Mouse (Mus musculus): ENCODE data around the gene Eri3.

Gene Eri3

GRCm38 (mm10) chr4:117577579-117577978 is 27.4 kb downstream of the Eri3 start:
- no peak for DNase-seq (ENCODE audit: low spot score)

GRCm38 (mm10) chr4:117581626-117582025 is 31.5 kb downstream of the Eri3 start:
- no peak for DNase-seq (ENCODE audit: low spot score)

GRCm38 (mm10) chr4:117585995-117586394 is 35.8 kb downstream of the Eri3 start:
- no peak for DNase-seq (ENCODE audit: low spot score)

GRCm38 (mm10) chr4:117587447-117587846 is 37.3 kb downstream of the Eri3 start:
- peak; percentile 25 for DNase-seq (ENCODE audit: low spot score)

GRCm38 (mm10) chr4:117589081-117589660 is 39.0 kb downstream of the Eri3 start:
- DNase-seq (ENCODE audit: low spot score) = peak; percentile 62

GRCm38 (mm10) chr4:117590781-117591180 is 40.6 kb downstream of the Eri3 start:
- DNase-seq (ENCODE audit: low spot score) = no peak

GRCm38 (mm10) chr4:117592206-117592605 is 42.0 kb downstream of the Eri3 start:
- no peak for DNase-seq (ENCODE audit: low spot score)

- no peak for DNase-seq (ENCODE audit: low spot score)
These were observed 45.1 kb downstream of the Eri3 start for GRCm38 (mm10) chr4:117595293-117595692.

- no peak for DNase-seq (ENCODE audit: low spot score)
These were observed 49.9 kb downstream of the Eri3 start for GRCm38 (mm10) chr4:117599986-117600565.

- DNase-seq (ENCODE audit: low spot score) = no peak
These were observed 51.2 kb downstream of the Eri3 start for GRCm38 (mm10) chr4:117601338-117601776.

- peak; percentile 60 for DNase-seq (ENCODE audit: low spot score)
These were observed 55.2 kb downstream of the Eri3 start for GRCm38 (mm10) chr4:117605099-117605953.

GRCm38 (mm10) chr4:117605954-117606227 is 55.7 kb downstream of the Eri3 start:
- no peak for DNase-seq (ENCODE audit: low spot score)

- no peak for DNase-seq (ENCODE audit: low spot score)
These were observed 56.9 kb downstream of the Eri3 start for GRCm38 (mm10) chr4:117606831-117607610.

- DNase-seq (ENCODE audit: low spot score) = no peak
These were observed 58.1 kb downstream of the Eri3 start for GRCm38 (mm10) chr4:117608265-117608664.

GRCm38 (mm10) chr4:117609371-117610039 is 59.3 kb downstream of the Eri3 start:
- DNase-seq (ENCODE audit: low spot score) = peak; percentile 47

GRCm38 (mm10) chr4:117611385-117611784 is 61.2 kb downstream of the Eri3 start:
- DNase-seq (ENCODE audit: low spot score) = no peak

- DNase-seq (ENCODE audit: low spot score) = no peak
These were observed 61.6 kb downstream of the Eri3 start for GRCm38 (mm10) chr4:117611814-117612213.

- no peak for DNase-seq (ENCODE audit: low spot score)
These were observed 62.5 kb downstream of the Eri3 start for GRCm38 (mm10) chr4:117612713-117613112.

GRCm38 (mm10) chr4:117613153-117613773 is 63.1 kb downstream of the Eri3 start:
- no peak for DNase-seq (ENCODE audit: low spot score)

GRCm38 (mm10) chr4:117616600-117616999 is 66.4 kb downstream of the Eri3 start:
- no peak for DNase-seq (ENCODE audit: low spot score)

- DNase-seq (ENCODE audit: low spot score) = no peak
These were observed 72.1 kb downstream of the Eri3 start for GRCm38 (mm10) chr4:117622270-117622669.

All from embryo, embryonic 10 days (tissue).